Mouse (Mus musculus): ENCODE results near the gene Slc1a2. TPM values are rescaled to one million over a fixed set of nuclear protein-coding genes. Genes with fewer than 3 reads are reported as not detected.

Gene Slc1a2
- 23.9 and 26.7 TPM in 2 replicates for polyA plus RNA-seq (2014; fragmentation: Nextera tagmentation; extraction: Ambion mirVana)

- H3K9me3 ChIP-seq (ENCODE audit: control insufficient read depth, low read length): no peaks in the 10 kb centered on the region
- DNase-seq (ENCODE audit: low spot score): no peak
- H3K4me3 ChIP-seq (replicated peaks; ENCODE audit: low read length): peak within 1 kb of the TSS; percentile 74
- H3K9ac ChIP-seq: peak within 1 kb of the TSS; percentile 82
- peak within 1 kb of the TSS; percentile 95 for H3K27ac ChIP-seq
- ATAC-seq (ENCODE audit: low FRiP score): peak; percentile 44
- peak within 1 kb of the TSS; percentile 73 for H3K4me2 ChIP-seq (replicated peaks)
- H3K27me3 ChIP-seq (ENCODE audit: control insufficient read depth, insufficient read depth, low read length): no peaks in the 10 kb centered on the region
- no peaks in the 10 kb centered on the region for H3K36me3 ChIP-seq (replicated peaks; ENCODE audit: control insufficient read depth, insufficient read depth)
- peaks cover 43% of the 10 kb centered on the region for H3K4me1 ChIP-seq (replicated peaks; ENCODE audit: control insufficient read depth, insufficient read depth, low read length)
- under 1% methylated on average over 20 of the region's 20 CpGs for WGBS
Observed at GRCm38 (mm10) chr2:102658163-102658660, at the start of gene Slc1a2. Gene Slc1a2 (plus strand): TSS chr2:102658659.

GRCm38 (mm10) chr2:102610485-102610884, 48.0 kb upstream of the Slc1a2 start:
- no peak for DNase-seq (ENCODE audit: low spot score)
- H3K9me3 ChIP-seq (ENCODE audit: control insufficient read depth, low read length): no peaks in the 10 kb centered on the region
- H3K4me1 ChIP-seq (replicated peaks; ENCODE audit: control insufficient read depth, insufficient read depth, low read length): no peaks in the 10 kb centered on the region
- no peak for ATAC-seq (ENCODE audit: low FRiP score)
- H3K27ac ChIP-seq: no peak overlapping the region
- 94% methylated on average over 4 of the region's 4 CpGs for whole genome bisulfite sequencing
- no peak overlapping the region for H3K4me2 ChIP-seq (replicated peaks)
- H3K4me3 ChIP-seq (replicated peaks; ENCODE audit: low read length): no peak overlapping the region
- no peak overlapping the region for H3K9ac ChIP-seq
- no peaks in the 10 kb centered on the region for H3K36me3 ChIP-seq (replicated peaks; ENCODE audit: control insufficient read depth, insufficient read depth)
- H3K27me3 ChIP-seq (ENCODE audit: control insufficient read depth, insufficient read depth, low read length): no peaks in the 10 kb centered on the region

- Histone ChIP-seq H3K4me2 (replicated peaks) (no peak overlapping the region), H3K4me3 (replicated peaks; ENCODE audit: low read length) (no peak overlapping the region), H3K9ac (no peak overlapping the region), H3K27me3 (ENCODE audit: control insufficient read depth, insufficient read depth, low read length) (no peaks in the 10 kb centered on the region), H3K27ac (no peak overlapping the region), H3K4me1 (replicated peaks; ENCODE audit: control insufficient read depth, insufficient read depth, low read length) (no peaks in the 10 kb centered on the region), H3K9me3 (ENCODE audit: control insufficient read depth, low read length) (no peaks in the 10 kb centered on the region), H3K36me3 (replicated peaks; ENCODE audit: control insufficient read depth, insufficient read depth) (no peaks in the 10 kb centered on the region)
- WGBS: 81% methylated on average over 2 of the region's 2 CpGs
- DNase-seq (ENCODE audit: low spot score): no peak
- ATAC-seq (ENCODE audit: low FRiP score): no peak
Observed at GRCm38 (mm10) chr2:102616637-102617036, 41.8 kb upstream of the Slc1a2 start.

GRCm38 (mm10) chr2:102620744-102621429, 37.6 kb upstream of the Slc1a2 start:
- no peak overlapping the region for H3K4me3 ChIP-seq (replicated peaks; ENCODE audit: low read length)
- DNase-seq (ENCODE audit: low spot score) (no peak), ATAC-seq (ENCODE audit: low FRiP score) (no peak)
- no peaks in the 10 kb centered on the region for H3K4me1 ChIP-seq (replicated peaks; ENCODE audit: control insufficient read depth, insufficient read depth, low read length)
- no peaks in the 10 kb centered on the region for H3K9me3 ChIP-seq (ENCODE audit: control insufficient read depth, low read length)
- 0 out of 2 replicates have a peak overlapping the region, but pooled peaks have one; percentile 38 for H3K27ac ChIP-seq
- H3K4me2 ChIP-seq (replicated peaks): no peak overlapping the region
- H3K9ac ChIP-seq: no peak overlapping the region
- 55% methylated on average over 12 of the region's 12 CpGs for WGBS
- no peaks in the 10 kb centered on the region for H3K27me3 ChIP-seq (ENCODE audit: control insufficient read depth, insufficient read depth, low read length)
- H3K36me3 ChIP-seq (replicated peaks; ENCODE audit: control insufficient read depth, insufficient read depth): no peaks in the 10 kb centered on the region

GRCm38 (mm10) chr2:102622176-102622575, 36.3 kb upstream of the Slc1a2 start:
- DNase-seq (ENCODE audit: low spot score) (no peak), ATAC-seq (ENCODE audit: low FRiP score) (no peak)
- 84% methylated on average over 5 of the region's 5 CpGs for WGBS
- Histone ChIP-seq H3K4me3 (replicated peaks; ENCODE audit: low read length) (no peak overlapping the region), H3K27me3 (ENCODE audit: control insufficient read depth, insufficient read depth, low read length) (no peaks in the 10 kb centered on the region), H3K9ac (no peak overlapping the region), H3K36me3 (replicated peaks; ENCODE audit: control insufficient read depth, insufficient read depth) (no peaks in the 10 kb centered on the region), H3K4me1 (replicated peaks; ENCODE audit: control insufficient read depth, insufficient read depth, low read length) (no peaks in the 10 kb centered on the region), H3K9me3 (ENCODE audit: control insufficient read depth, low read length) (no peaks in the 10 kb centered on the region), H3K4me2 (replicated peaks) (no peak overlapping the region), H3K27ac (no peak overlapping the region)

GRCm38 (mm10) chr2:102622943-102623342, 35.5 kb upstream of the Slc1a2 start:
- Histone ChIP-seq H3K27ac (no peak overlapping the region), H3K9me3 (ENCODE audit: control insufficient read depth, low read length) (no peaks in the 10 kb centered on the region), H3K4me3 (replicated peaks; ENCODE audit: low read length) (no peak overlapping the region), H3K27me3 (ENCODE audit: control insufficient read depth, insufficient read depth, low read length) (no peaks in the 10 kb centered on the region), H3K4me2 (replicated peaks) (no peak overlapping the region), H3K36me3 (replicated peaks; ENCODE audit: control insufficient read depth, insufficient read depth) (no peaks in the 10 kb centered on the region), H3K4me1 (replicated peaks; ENCODE audit: control insufficient read depth, insufficient read depth, low read length) (no peaks in the 10 kb centered on the region), H3K9ac (no peak overlapping the region)
- ATAC-seq (ENCODE audit: low FRiP score) (no peak), DNase-seq (ENCODE audit: low spot score) (no peak)

- 69% methylated on average over 1 of the region's 1 CpGs for WGBS
- Histone ChIP-seq H3K27ac (no peak overlapping the region), H3K4me2 (replicated peaks) (no peak overlapping the region), H3K4me3 (replicated peaks; ENCODE audit: low read length) (no peak overlapping the region), H3K36me3 (replicated peaks; ENCODE audit: control insufficient read depth, insufficient read depth) (no peaks in the 10 kb centered on the region), H3K4me1 (replicated peaks; ENCODE audit: control insufficient read depth, insufficient read depth, low read length) (no peaks in the 10 kb centered on the region), H3K9ac (no peak overlapping the region), H3K27me3 (ENCODE audit: control insufficient read depth, insufficient read depth, low read length) (no peaks in the 10 kb centered on the region), H3K9me3 (ENCODE audit: control insufficient read depth, low read length) (no peaks in the 10 kb centered on the region)
- ATAC-seq (ENCODE audit: low FRiP score) (no peak), DNase-seq (ENCODE audit: low spot score) (no peak)
Observed at GRCm38 (mm10) chr2:102624538-102624937, 33.9 kb upstream of the Slc1a2 start.

DNA sequence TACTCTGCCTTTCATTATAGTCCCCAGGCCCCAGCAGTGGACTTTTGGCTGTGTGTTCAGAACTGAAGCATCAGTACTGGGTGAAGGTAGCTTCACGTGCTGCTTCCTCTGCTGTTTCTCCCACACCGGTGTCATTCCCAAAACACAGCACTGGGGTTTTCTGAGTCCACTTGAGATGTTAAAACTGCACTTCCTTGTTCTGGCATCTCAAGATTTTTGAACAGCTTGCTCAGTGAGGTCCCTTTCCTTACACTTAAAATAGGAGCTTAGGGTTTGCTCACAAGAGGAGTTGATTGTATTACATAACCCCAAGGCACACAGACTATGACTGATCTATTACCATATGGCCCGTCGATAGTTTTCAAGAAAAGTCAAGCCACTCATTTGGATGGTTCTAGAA, 26.1 kb upstream of the Slc1a2 start:
- no peaks in the 10 kb centered on the region for H3K36me3 ChIP-seq (replicated peaks; ENCODE audit: control insufficient read depth, insufficient read depth)
- WGBS: 94% methylated on average over 4 of the region's 4 CpGs
- DNase-seq (ENCODE audit: low spot score) (no peak), ATAC-seq (ENCODE audit: low FRiP score) (no peak)
- no peak overlapping the region for H3K9ac ChIP-seq
- no peaks in the 10 kb centered on the region for H3K9me3 ChIP-seq (ENCODE audit: control insufficient read depth, low read length)
- H3K4me3 ChIP-seq (replicated peaks; ENCODE audit: low read length): no peak overlapping the region
- H3K27ac ChIP-seq: no peak overlapping the region
- 0 out of 2 replicates have a peak, but pooled peaks cover 5% of the 10 kb centered on the region for H3K4me1 ChIP-seq (replicated peaks; ENCODE audit: control insufficient read depth, insufficient read depth, low read length)
- no peaks in the 10 kb centered on the region for H3K27me3 ChIP-seq (ENCODE audit: control insufficient read depth, insufficient read depth, low read length)
- H3K4me2 ChIP-seq (replicated peaks): no peak overlapping the region

- Histone ChIP-seq H3K4me3 (replicated peaks; ENCODE audit: low read length) (no peak overlapping the region), H3K27me3 (ENCODE audit: control insufficient read depth, insufficient read depth, low read length) (no peaks in the 10 kb centered on the region), H3K9ac (no peak overlapping the region), H3K4me1 (replicated peaks; ENCODE audit: control insufficient read depth, insufficient read depth, low read length) (peaks cover 10% of the 10 kb centered on the region), H3K27ac (no peak overlapping the region), H3K4me2 (replicated peaks) (no peak overlapping the region), H3K36me3 (replicated peaks; ENCODE audit: control insufficient read depth, insufficient read depth) (no peaks in the 10 kb centered on the region), H3K9me3 (ENCODE audit: control insufficient read depth, low read length) (no peaks in the 10 kb centered on the region)
- DNase-seq (ENCODE audit: low spot score) (no peak), ATAC-seq (ENCODE audit: low FRiP score) (no peak)
- 93% methylated on average over 1 of the region's 1 CpGs for WGBS
Observed at GRCm38 (mm10) chr2:102634010-102634409, 24.4 kb upstream of the Slc1a2 start.

Measured in hindbrain, embryonic 14.5 days (tissue).